In the genomic region with DNA sequence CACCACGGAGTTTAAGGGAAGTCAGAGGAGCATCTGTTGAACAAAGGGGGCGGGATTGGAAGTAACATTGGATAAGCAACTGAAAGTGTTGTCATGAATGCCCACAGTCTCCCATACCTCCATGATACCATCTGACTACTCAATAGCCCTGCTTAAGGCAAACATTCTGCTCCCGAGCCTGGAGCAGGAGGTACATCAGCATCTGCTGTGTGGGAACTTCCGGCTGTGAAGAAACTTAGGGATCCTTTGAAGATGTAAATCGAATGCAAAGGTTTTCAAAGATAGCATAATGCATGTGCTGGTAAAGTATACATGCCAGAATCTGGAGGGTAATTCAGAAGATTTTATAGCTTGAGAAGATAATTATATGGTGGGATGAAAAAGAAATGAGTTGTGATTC, we compare ENCODE assay signal across 19 mouse cellular contexts. TPM values are rescaled to one million over a fixed set of nuclear protein-coding genes. Genes with fewer than 3 reads are reported as not detected.
A peak's percentile ranks its signal among the peaks of the same experiment; 100 is the strongest.
DNase-seq lines count a peak whose midpoint lies in the region; ATAC-seq lines count a peak whose summit lies in the region.
"Had no signal": no experiment of that assay in that cellular context is flagged by ENCODE, and none has a peak within 500 bp of the region (broad histone marks: within the 10 kb centered on the region; RNA-seq: fewer than 3 reads in every experiment).

No protein-coding gene starts in this region.

- DNase-seq in layer of hippocampus, adult 9-11 months: peak; percentile 35
- DNase-seq in layer of hippocampus, adult 9-10 months (ENCODE audit: low spot score): no peak
- peak; percentile 21 for DNase-seq in right cerebral cortex, postnatal 25 days
- no peak for DNase-seq in right cerebral cortex, postnatal 10 days (ENCODE audit: low spot score in 2 of 2)
- DNase-seq in heart, adult 8-10 months (ENCODE audit: low spot score): no peak
- DNase-seq in cerebellum, adult 18-20 months: no peak
- DNase-seq: adrenal gland, adult 2 months; adrenal gland, postnatal 10 days; adrenal gland, postnatal 25 days; cerebellum, adult 11-12 months; cerebellum, adult 8-10 months; cerebellum, adult 9-11 months; cerebellum, postnatal 14 days; cerebellum, postnatal 36 days; embryo, embryonic 11 days had no signal

- ATAC-seq in megakaryocyte progenitor cell, adult 5-6 weeks (replicated peaks; ENCODE audit: poor library complexity): peak; percentile 15; the same call in 1 of the 2 replicates
- ATAC-seq: forebrain, embryonic 14.5 days; forebrain, embryonic 16.5 days had no signal

RNA-seq across cellular contexts. Expression of gene Lhfp, which starts 2.4 kb away (rescaled TPM):
- 0.47 TPM in 1 of 2 replicates, not detected in the other for total RNA-seq in megakaryocyte progenitor cell, adult 5-6 weeks (2015)
- not detected in 2 replicates for total RNA-seq in megakaryocyte progenitor cell, adult 5-6 weeks (2017)
- 10 to 100 TPM; 34.6 to 45.4 (median 37.2) TPM for total RNA-seq in heart, adult 8-10 months (2022)
- total RNA-seq: MEL had no signal

RNA-seq across cellular contexts. Expression of gene Cog6, which starts 21.9 kb away (rescaled TPM):
- total RNA-seq in megakaryocyte progenitor cell, adult 5-6 weeks (2015): 19.4 and 22.2 TPM in 2 replicates
- total RNA-seq in megakaryocyte progenitor cell, adult 5-6 weeks (2017): 23.6 and 28.9 TPM in 2 replicates
- total RNA-seq in heart, adult 8-10 months (2022): 10 to 100 TPM; 49.4 to 59.3 (median 54.4) TPM

Comparison
In these comparisons a context has a peak if more than half of its experiments do, and no peak if none do; other contexts are left out.
1. DNase-seq: peak in layer of hippocampus, adult 9-11 months (single experiment) and right cerebral cortex, postnatal 25 days (single experiment); none in layer of hippocampus, adult 9-10 months (single experiment), right cerebral cortex, postnatal 10 days (0 of 2), heart, adult 8-10 months (single experiment) and cerebellum, adult 18-20 months (0 of 2).
2. RNA of gene Lhfp, which starts 2.4 kb away (total RNA-seq): 34.6 to 45.4 TPM in heart, adult 8-10 months; 0.47 TPM in megakaryocyte progenitor cell, adult 5-6 weeks; every median in the first group is over 10 times any median in the second.